Mouse (Mus musculus) CH12.LX (cell line): ENCODE measurements at regions not wholly inside any gene's neighbourhood (a gene's known extent, or its start where the extent isn't known, plus 50 kb on each side); places are given as distances from the start of the nearest gene placed in this dataset.

Source experiments
- CHD2 ChIP-seq: IDR thresholded peaks from 2 replicates; pipeline ENCODE4 v1.6.1; 2011; ENCODE audit warnings: low read length, improper control_type of control experiment
- CTCF ChIP-seq, 2 experiments: IDR thresholded peaks in 1 of 2; conservative IDR thresholded peaks in 1 of 2; 2 replicates each; pipeline ENCODE4 v1.5.1; 2011 to 2012; ENCODE audit warnings: low read depth in 2 of 2, low read length in 2 of 2, improper control_type of control experiment in 1 of 2, inconsistent platforms in 1 of 2, mild to moderate bottlenecking in 1 of 2, moderate library complexity in 1 of 2
- ETS1 ChIP-seq: conservative IDR thresholded peaks from 2 replicates; pipeline ENCODE4 v1.6.1; 2012; ENCODE audit warnings: low read depth, mild to moderate bottlenecking, inconsistent platforms, low read length, improper control_type of control experiment, moderate library complexity
- NELFE ChIP-seq: IDR thresholded peaks from 2 replicates; pipeline ENCODE4 v1.6.1; 2011; ENCODE audit warnings: low read depth, low read length, improper control_type of control experiment
- ZKSCAN1 ChIP-seq: IDR thresholded peaks from 2 replicates; pipeline ENCODE4 v1.6.1; 2012; ENCODE audit warnings: low read depth, inconsistent platforms, low read length, improper control_type of control experiment, borderline replicate concordance
- ZNF384 ChIP-seq: IDR thresholded peaks from 2 replicates; pipeline ENCODE4 v1.6.1; 2012; ENCODE audit warnings: low read depth, low read length, improper control_type of control experiment, inconsistent platforms

DNA sequence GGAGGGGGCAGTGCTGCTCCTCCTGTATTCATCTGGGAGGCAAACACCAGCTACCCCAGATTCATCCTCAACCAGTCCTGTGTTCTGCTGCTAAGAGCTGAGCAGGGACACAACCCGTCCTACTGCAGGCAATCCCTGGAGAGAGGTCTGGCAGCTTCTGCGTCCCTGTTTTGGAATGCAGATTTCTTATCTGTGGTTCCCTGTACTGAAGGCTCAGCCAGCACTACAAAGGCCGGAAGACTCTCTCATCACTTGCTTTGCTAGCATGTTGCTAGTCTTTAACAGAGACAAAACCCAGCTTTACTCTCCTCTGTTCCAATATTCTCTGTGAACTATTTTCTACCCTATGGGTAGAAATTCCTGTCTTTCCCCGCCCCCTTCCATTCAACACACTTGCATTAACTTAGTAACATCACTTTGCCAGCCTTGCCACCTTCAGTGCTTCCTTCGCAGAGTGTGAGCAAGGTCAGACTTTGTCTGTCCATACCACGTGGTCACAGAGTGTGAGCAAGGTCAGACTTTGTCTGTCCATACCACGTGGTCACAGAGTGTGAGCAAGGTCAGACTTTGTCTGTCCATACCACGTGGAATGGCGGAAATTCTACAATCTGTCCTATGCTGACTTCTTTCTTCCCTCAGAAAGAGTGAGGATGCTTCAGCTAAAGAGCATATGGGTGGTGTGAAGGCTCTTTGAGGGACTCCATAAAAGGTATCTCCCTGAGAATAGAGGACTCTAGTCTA is 98.9 kb upstream of the Rgs17 start:
- TF ChIP-seq NELFE (no peak), CTCF (conservative IDR thresholded peaks at IDR 0.05 in 1 of 2, IDR thresholded peaks at IDR 0.05 in 1 of 2; ENCODE audit: low read depth in 2 of 2, low read length in 2 of 2) (no peak), ETS1 (no peak), ZKSCAN1 (no peak), ZNF384 (no peak), CHD2 (no peak)
